Mouse (Mus musculus): ENCODE results near the gene Ercc1.

The Ercc1 gene

DNA sequence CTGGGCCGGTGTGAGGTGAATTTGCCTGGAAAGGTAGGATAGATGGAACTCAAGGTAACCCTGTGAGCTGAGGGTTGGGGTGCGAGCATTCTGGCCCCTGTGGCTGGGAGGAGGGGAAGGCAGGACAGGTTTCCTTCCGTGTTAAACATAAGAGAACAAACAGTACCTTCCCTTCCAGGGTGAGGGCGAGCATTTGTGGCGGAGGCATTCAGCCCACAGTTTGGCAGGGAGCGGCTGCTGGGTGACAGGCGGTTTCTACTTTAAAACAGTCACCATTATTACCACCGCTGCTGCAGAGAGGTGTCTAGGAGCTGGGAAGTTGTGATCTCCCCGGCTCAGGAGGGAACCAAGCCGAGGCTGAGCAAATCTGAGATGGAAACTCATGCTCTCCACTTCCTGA, 7.5 kb upstream of the Ercc1 start:
- no peak for DNase-seq (ENCODE audit: low spot score in 2 of 2)

DNA sequence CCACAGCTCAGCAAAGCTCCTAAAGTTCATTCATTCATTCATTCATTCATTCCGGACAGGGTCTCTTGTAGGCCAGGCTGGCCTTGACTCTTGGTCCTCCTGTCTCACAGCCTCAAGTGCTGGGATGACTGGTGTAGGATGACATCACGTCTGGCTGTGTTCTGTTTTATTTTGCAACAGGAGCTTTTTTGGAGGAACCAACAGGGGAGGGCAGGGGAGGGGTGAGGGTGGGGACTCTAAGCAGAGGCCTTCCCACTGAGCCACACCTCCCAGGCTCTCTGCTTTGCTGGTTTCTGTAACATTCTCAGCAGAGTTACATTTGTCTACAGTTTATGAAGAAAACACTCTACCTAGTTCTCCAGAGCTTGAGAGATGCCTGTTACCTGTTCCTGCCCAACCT, 6.5 kb upstream of the Ercc1 start:
- DNase-seq (ENCODE audit: low spot score in 2 of 2) = no peak

DNA sequence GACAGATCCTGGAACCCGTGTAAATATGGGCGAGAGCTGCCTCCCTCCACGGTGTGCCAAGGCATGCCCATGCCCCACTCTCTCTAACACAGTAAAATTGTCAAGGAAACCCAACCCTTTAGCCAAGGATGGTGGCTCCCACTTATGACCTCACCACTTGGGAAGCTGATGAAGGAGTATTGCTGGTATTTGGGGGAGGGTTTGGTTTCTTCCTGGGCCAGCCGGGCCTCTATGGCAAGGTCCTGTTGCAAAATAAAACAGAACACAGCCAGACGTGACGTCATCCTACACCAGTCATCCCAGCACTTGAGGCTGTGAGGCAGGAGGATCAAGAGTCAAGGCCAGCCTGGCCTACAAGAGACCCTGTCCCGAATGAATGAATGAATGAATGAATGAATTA, 6.0 kb upstream of the Ercc1 start:
- DNase-seq (ENCODE audit: low spot score in 2 of 2) = no peak

DNA sequence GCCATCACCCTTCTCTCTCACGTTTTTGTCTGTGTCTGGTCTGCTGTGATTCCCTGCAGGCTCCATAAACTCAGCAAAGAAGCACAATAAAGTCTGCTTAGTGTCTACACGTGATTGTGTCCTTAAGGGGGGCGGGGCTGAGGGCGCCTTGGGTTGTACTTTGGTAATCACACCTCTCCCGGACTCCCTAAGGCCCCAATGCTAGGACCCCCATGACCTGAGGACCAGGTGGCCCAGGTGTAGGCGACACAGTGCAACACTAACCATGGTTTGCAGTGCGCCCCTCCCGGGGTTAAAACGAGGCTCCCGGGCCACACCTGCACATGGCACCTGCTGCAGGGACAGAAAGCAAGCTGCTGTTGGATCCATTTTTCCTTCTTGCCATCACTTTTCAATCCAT, 3.3 kb upstream of the Ercc1 start:
- DNase-seq (ENCODE audit: low spot score in 2 of 2) = no peak

DNA sequence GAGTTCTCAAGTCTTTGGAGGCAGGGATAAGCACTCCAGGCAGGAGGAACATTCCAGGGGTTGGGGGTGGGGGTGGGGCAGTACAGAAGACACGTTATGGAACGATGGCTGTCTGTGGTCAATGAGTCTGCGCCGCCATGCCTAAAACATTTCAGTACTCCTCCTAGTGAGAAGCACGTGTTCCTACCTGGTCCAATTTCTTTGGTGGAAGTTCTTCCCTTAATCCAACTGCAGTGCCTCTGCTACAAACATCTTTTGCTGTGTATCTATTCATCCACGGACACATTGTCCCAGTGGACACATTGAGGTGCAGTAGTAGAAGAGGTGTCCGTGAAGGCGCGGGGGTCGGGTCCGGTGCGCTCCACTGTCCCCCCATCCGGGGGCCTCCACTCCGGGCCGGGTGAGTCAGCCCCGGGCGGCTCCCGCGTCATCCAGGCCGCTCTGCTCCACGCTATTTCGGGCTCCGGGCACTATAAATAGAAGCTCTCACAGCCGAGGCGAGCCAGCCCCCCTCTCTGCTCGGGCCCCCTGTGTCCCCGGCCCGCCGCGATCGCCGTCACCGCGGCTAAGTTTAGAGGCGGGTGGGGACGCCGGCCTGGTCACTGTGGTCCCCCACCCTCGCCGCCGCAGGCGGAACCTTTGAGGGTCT, 2.7 kb upstream of the Ercc1 start:
- DNase-seq (ENCODE audit: low spot score in 2 of 2) = peak in 1 of 2 experiments; percentile 50

DNA sequence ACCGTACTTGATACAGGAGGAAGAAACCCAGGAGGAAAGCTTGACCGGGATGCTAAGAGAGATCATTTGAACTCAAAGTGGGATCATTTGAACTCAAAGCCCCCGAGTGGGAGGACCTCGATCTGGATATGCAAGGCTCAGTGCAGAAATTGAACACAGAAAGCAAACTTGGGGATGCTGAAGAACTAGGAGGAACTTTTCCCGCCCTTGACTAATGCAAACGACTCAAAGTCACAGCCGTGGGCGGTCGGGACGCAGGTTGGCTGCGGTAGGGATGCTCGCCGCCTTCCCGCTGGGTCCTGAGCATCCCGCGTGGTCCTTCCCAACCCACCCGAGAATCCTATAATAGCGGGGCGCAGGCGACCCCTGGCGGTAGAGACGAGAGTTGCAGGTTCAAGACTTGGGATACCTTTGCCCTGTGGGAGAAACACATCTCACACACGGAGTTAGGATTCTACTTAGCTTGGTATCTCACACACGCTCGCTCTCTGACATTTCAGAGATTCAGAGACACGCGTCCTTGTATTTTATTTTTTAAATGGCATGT, 2.0 kb upstream of the Ercc1 start:
- DNase-seq (ENCODE audit: low spot score in 2 of 2) = peak; percentile 67 to 79

DNA sequence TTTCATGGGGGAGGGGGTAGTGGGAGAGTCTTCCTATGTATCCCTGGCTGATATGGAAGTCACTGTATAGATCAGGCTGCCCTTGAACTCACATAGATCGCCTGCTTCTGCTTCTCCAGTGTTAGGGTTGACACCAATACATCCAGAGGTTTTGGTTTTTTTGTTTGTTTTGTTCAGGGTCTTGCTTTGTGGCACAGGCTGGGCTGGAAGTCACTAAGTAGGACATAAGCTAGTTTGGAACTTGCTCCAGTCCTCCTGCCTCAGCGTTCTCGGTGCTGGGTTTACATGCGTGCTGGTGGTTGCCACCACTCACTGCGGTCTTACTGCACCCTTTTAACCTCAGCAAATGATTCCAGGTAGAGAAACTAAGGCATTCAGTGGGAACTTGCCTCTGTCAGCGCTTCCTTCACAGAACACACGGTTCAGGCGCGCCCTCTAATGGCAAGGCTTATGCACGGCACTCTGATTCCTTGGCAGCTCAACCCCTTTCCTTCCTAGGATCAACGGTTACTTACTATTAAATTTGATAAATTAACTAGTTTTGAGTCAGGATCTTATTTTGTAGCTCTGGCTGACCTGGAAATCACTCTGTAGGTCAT, 1.3 kb upstream of the Ercc1 start:
- peak; percentile 56 to 76 for DNase-seq (ENCODE audit: low spot score in 2 of 2)

DNA sequence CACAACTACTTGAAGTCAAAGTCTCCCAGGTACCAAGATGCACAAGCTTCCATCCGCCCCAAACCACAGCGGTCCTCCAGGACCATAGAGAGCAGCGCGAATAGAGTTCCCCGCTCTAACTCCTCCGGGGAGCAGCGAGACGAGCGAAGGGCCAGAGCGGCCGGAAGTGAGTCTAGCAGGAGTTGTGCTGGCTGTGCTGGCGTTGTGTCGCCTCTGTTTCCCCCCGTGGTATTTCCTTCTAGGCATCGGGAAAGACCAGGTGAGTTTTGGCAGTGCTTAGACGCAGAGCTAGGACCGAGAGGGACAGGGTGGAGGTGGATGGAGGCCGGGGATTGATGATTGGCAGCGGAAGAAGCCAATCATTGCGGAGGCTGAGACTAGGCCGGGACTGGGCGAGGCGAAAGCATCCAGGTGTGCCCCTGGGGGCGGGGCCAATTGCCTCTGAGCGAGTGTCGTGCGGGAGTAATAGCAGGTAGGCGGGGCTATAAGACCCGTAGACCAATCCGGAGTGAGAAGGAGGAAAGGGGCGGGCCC, 427 bp downstream of the Ercc1 start:
- DNase-seq (ENCODE audit: low spot score in 2 of 2) = peak; percentile 92 to 98

DNA sequence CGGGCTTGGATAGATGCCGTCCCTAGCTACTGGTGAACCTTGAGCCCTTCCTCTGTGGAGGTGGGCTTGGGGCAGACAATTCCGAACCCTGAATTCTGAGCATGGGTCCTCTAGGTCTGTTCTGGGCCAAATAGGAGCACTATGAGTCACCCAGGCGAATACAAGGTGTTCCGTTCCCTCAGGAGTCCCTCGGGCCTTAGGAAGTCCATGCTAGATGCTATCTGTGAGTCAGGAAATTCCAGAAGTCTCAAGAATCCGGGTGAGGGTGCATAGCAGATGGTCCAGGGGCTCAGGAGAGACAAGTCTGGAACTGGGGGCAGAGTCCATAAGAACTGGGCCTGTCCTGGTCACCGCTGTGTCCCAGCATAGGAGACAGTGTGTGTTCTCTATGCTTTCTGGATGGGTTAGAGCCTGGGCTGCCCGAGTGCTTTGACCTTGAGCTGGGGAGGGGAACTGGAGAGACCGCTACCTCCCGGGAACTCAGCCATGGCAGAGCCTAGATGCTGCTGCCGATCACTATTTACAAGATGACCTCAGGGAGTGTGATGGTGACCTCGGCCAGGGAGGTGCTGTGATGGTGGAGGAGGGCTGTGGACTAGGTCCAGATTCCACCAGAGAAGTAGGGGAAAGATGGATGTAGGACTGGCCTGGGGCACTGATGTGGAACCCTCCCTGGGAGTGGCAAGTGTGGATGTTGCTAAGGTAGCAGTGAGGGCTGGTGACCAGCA, 4.8 kb downstream of the Ercc1 start:
- DNase-seq (ENCODE audit: low spot score in 2 of 2) = no peak

DNA sequence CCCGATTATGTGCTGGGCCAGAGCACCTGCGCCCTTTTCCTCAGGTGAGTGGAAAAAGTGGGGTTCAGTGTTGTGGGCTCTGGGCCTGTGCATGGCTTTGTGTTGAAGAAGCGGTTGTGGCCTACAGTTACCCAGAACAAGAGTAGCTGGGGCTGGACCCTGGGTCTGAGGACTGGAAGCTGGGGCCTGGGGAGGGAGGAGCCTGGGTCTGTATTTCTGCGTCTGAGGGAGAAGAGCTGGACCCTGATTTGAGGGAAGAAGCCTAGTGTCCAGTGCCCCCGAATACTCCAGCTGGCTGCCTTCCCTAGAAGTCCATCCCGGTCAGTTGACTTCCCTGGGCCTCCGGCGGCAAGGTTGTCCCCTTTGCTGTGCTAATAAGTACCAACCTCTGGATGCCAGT, 5.6 kb downstream of the Ercc1 start:
- no peak for DNase-seq (ENCODE audit: low spot score in 2 of 2)

DNA sequence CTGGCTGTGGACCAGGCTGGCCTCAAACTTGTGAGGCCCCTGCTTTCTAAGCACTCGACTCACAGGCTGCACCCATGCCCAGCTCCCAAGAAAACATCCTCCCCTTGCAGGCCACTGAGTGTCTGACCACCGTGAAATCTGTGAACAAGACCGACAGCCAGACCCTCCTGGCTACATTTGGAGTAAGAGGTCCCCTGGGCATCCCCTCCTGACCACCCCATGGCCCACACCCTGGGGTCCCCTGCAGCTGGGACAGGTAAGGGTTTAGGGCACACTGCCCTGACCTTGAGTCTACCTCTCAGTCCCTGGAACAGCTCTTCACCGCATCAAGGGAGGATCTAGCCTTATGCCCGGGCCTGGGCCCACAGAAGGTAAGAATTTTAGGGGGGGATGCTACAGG, 10.4 kb downstream of the Ercc1 start:
- no peak for DNase-seq (ENCODE audit: low spot score in 2 of 2)

DNA sequence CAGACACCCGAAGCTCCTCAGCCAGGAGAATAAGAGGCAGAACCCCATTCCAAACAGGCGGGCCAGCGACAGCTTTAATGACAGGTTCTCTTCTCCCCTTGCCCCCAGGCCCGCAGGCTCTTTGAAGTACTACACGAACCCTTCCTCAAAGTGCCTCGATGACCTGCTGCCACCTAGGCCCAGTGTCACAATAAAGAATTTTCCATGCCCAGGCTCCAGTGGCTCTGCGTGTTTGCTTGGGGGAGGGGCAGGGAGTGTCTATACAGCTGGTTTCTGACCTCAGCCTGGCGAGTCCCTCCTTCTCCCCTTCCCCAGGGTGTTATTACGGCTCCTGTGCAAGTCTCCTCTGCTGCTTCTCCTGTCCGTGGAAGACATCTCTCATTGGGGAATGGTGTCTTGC, 11.7 kb downstream of the Ercc1 start:
- DNase-seq (ENCODE audit: low spot score in 2 of 2) = no peak

DNA sequence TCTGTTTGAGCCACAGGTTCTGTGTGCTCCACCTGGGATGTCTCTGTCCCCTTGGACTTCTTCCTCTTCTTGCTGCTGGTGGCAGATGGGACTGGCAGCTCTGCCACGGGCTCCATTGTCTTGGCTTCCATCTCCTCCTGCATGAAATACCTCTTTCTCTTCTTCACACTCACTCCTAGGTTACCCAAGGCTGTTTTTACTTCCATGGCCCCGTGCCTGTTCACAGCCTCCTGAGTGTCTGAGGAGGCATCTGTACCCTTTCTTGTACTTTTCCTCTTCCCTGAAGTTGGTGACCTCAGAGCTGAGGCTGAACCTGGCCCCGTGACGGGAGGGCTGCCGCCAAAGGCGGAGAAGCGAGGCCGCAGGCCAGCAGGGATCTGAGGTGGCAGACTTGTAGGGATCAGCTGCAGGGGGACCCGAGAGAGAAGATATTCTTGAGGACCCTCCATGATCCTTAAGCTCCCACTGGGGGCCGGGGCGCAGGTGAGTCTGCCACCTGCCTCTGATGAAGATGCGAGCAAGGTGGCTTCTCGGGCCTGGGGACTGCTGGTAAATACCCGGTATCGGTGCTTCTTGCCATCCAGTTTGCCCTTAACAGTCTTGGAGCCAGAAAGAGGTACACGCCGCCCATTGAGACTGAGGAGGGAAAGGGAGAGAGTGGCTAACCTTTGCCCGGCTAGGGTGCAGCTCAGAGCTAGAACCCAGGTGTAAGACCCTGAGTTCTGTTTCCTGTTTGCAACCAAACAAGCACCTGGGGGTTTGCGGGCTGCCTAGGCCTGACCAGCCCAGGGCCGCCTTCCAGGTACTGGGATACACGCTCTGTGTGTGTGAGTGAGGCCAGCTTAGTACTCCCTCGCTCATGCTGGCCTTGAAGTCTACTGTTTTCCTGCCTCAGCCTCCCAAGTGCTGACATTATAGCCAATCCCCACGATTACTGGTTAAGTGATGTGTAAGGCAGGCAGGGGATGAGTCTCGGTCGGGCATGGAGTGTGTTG, 13.1 kb downstream of the Ercc1 start:
- no peak for DNase-seq (ENCODE audit: low spot score in 2 of 2)

DNA sequence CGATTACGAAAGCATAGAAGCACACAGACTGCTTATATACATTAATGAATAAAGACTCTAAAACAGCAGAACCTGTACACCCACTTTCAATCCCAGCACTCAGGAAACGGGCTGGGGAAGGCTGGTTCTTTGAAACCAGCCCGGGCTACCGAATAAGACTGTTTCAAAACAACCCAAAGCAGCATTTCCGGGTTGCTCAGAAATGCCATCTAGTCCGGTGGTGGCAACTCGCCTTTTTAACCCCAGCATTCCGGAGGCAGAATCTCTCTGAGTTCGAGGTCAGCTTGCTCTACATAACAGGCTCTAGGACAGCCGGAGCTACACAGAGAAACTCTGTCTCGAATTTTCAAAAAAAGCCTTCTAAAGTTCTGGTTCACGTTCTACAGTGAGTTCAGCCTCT, 14.1 kb downstream of the Ercc1 start:
- DNase-seq (ENCODE audit: low spot score in 2 of 2) = no peak

DNA sequence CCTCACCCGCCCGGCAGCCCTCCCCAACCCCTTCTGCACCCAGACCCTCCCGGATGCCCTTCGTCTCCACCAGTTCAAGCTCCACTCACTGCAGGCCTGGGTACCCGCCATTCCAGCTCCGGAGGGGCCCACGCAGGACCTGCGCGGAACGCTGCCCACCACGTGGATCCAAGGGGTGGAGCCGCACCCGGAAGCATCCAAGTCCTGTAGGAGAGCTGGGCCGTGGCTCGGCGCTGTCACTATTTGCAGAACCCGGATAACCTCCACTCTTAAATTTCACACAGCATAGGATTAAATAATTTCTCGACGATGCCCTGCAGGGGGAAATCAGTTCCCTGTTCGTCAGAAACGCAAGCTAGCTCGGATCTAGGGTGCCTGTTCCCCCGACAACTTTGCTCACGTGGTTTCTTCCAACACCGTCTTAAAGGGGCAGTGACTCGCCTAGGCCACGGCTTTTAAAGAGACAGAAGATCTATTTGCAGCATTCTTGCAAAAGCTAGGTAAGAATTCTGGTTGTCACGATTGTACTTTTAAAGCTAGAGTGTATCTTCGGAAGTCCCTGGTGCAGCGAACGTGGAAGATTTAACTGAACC, 14.8 kb downstream of the Ercc1 start, which contains the start of the genes Cd3eap and Ppp1r13l:
Gene Cd3eap (minus strand): TSS at position 185 of the 593 bp plus-strand sequence.
Gene Ppp1r13l (plus strand): TSS at position 451 of the 593 bp plus-strand sequence.
- DNase-seq (ENCODE audit: low spot score in 2 of 2) = peak; percentile 82 to 87

DNA sequence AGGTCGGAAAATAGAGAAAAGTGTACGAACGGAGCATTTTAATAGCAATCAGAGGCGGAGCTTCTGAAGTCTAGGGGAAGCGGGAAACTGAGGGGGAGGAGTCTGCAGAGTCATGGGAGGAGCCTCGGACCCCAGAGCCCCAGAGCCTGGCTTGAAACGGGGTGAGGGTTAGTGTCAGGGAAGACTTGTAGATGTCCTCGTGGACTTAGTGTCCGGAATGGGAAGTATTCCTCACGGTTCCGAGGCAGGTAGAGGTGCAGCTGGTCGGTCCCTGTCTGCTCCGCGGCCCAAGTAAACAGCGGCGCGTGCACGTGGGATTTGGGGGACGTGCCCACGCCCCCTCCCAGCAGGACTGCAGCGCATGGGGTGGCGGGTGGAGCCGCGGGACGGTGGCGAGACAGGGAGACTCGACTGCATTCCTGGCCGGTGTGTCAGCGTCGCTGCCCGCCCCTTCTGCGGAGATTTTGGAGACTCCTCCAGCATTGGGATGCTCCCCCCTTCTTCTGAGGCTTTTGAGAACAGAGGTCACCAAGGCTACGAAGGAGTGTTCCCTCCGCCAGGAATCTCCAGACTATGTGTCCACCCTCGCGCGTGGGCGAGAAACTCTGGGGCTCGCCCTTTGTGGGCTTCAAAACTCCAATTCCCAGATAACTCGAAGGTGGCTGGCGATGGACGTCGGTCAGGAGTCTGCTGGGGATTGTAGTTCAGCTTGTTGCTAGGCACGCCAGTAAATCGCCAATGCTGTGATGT, 15.5 kb downstream of the Ercc1 start:
- DNase-seq (ENCODE audit: low spot score in 2 of 2) = peak in 1 of 2 experiments; percentile 53

DNA sequence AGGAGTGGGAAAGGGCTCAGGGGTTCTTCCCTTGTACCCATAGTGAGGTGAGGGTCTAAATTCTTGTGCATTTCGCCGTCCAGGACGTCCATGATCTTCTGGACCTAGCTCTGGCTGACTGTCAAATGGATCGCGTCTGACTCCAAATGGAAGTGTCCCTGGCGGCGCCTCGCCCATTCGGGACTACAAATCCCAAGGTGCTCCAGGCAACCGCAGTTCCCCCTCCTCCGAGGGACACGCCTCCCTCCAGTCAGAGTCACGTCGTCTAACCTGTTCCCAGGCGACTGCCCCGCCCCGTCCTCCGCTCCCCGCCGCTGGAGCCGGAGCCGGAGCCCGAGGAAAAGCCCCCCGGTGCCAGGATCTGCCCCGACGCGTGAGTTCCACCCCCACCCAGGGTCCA, 16.4 kb downstream of the Ercc1 start:
- peak; percentile 19 to 41 for DNase-seq (ENCODE audit: low spot score in 2 of 2)

DNA sequence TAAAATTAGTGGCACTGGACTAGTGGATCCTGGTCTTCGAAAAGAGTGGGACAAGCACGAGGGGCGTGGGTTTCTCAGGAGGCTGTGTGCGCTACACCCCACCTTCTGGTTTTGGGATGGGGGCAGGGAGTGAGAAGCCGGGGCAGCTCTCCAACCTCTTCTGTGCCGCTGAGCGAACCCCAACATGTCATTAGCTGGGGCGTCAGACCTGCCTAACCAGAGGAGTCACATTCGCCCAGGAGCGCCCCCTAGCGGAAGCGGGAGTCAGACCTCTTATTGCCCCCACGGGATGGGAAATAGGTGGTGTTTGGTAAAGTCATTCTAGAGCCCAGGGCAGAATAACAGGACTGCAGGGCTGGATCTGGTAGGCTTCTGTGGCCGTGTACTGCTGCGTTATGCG, 17.1 kb downstream of the Ercc1 start:
- DNase-seq (ENCODE audit: low spot score in 2 of 2) = peak; percentile 71 to 85

DNA sequence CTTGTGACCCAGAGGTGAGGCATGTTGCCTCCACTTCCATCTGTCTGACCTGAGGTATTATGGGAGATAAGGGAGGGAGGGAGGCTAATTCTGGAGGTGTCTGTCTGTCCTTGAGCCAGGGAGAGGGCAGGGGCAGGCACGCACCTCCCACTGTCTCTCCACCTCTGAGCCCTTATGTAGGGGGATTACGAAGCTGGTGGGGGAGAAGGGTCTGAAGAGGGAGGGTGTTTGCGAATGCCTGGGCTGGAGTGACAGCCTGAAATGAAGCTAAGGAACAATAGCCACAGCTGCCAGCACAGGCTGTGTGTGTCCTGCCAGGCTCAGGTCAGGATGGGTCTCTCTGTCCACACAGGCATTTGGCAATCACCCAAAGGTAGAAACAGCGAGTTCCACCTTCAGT, 17.7 kb downstream of the Ercc1 start:
- no peak for DNase-seq (ENCODE audit: low spot score in 2 of 2)

DNA sequence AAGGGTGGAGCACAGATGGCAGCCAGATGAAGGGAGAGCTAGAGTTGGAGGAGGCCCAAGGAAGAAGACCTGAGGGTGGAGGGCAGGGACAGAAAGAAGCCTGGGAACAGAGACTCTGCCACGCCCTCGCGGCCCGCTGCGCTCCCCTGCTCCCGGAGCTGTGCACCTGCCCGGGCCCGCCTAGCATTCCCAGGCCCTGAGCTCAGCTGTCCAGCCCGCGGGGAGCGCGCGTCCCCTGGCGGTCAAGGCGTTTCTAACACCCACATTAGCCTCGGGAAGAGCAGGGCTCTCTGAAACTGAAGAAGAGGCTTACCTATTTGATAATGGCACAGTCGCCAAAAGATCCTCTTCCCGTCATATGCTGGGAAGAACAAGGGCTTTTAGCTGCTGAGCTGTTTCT, 19.3 kb downstream of the Ercc1 start:
- peak; percentile 42 to 68 for DNase-seq (ENCODE audit: low spot score in 2 of 2)
